Mouse (Mus musculus): ENCODE measurements around the gene Gm11111. TPM values are rescaled to one million over a fixed set of nuclear protein-coding genes. Genes with fewer than 3 reads are reported as not detected.
"Not testable (repeated sequence)": the region's sequence is repeated elsewhere in the genome, so short reads cannot be mapped to it uniquely, and the experiment has no call there.

Gene Gm11111
- polyA plus RNA-seq, 1 experiment from 2014 or later = not detected

- Histone ChIP-seq H3K36me3 (ENCODE audit: control insufficient read depth, insufficient read depth, low read length) (no peaks in the 10 kb centered on the region), H3K4me2 (replicated peaks; ENCODE audit: low read depth, low read length) (no peak overlapping the region), H3K27me3 (ENCODE audit: control insufficient read depth, insufficient read depth, low read length) (no peaks in the 10 kb centered on the region), H3K4me3 (ENCODE audit: low read length) (no peak overlapping the region), H3K9me3 (ENCODE audit: control insufficient read depth, low read length) (no peaks in the 10 kb centered on the region), H3K27ac (ENCODE audit: low read depth, low read length) (no peak overlapping the region), H3K4me1 (ENCODE audit: control insufficient read depth, insufficient read depth, low read length) (no peaks in the 10 kb centered on the region), H3K9ac (ENCODE audit: low read depth, low read length) (no peak overlapping the region)
- 58% methylated on average over 12 of the region's 12 CpGs for WGBS
- ATAC-seq (ENCODE audit: low FRiP score, low TSS enrichment) = no peak; the same call in 1 of the 2 replicates
These were observed 22.4 kb downstream of the Gm11111 start for GRCm38 (mm10) chr5:98574711-98575470.

GRCm38 (mm10) chr5:98575471-98575834, 23.0 kb downstream of the Gm11111 start:
- no peaks in the 10 kb centered on the region for H3K36me3 ChIP-seq (ENCODE audit: control insufficient read depth, insufficient read depth, low read length)
- no peak overlapping the region for H3K27ac ChIP-seq (ENCODE audit: low read depth, low read length)
- no peaks in the 10 kb centered on the region for H3K27me3 ChIP-seq (ENCODE audit: control insufficient read depth, insufficient read depth, low read length)
- no peak overlapping the region for H3K9ac ChIP-seq (ENCODE audit: low read depth, low read length)
- no peak for ATAC-seq (ENCODE audit: low FRiP score, low TSS enrichment)
- 84% methylated on average over 4 of the region's 4 CpGs for WGBS
- no peaks in the 10 kb centered on the region for H3K4me1 ChIP-seq (ENCODE audit: control insufficient read depth, insufficient read depth, low read length)
- H3K4me3 ChIP-seq (ENCODE audit: low read length) = no peak overlapping the region
- H3K9me3 ChIP-seq (ENCODE audit: control insufficient read depth, low read length) = no peaks in the 10 kb centered on the region
- H3K4me2 ChIP-seq (replicated peaks; ENCODE audit: low read depth, low read length) = no peak overlapping the region

- ATAC-seq (ENCODE audit: low FRiP score, low TSS enrichment) = not testable (repeated sequence)
These were observed 24.0 kb downstream of the Gm11111 start for GRCm38 (mm10) chr5:98576538-98576937.

DNA sequence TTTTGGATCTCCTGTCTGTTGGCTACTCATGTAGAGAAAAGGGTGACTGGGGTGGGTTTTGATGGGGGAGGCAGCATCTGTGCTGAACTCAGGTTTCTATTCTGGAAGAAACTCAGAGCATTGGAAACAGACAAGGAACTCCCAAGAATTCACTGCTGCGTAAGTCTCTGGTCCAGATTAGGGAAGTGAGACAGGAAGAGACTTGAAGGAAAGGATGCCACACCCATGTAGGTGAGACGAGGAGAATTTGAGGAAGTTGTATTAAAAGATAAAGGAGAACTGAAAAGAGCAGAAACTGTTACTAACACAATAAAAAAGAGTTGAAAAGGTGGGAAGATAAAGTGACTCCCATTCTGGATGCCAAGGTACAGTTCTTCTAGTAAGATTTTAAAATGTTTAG, 25.9 kb downstream of the Gm11111 start:
- no peak overlapping the region for H3K4me3 ChIP-seq (ENCODE audit: low read length)
- no peak overlapping the region for H3K27ac ChIP-seq (ENCODE audit: low read depth, low read length)
- no peaks in the 10 kb centered on the region for H3K4me1 ChIP-seq (ENCODE audit: control insufficient read depth, insufficient read depth, low read length)
- no peaks in the 10 kb centered on the region for H3K36me3 ChIP-seq (ENCODE audit: control insufficient read depth, insufficient read depth, low read length)
- WGBS = 68% methylated on average over 2 of the region's 2 CpGs
- ATAC-seq (ENCODE audit: low FRiP score, low TSS enrichment) = no peak
- no peak overlapping the region for H3K4me2 ChIP-seq (replicated peaks; ENCODE audit: low read depth, low read length)
- no peak overlapping the region for H3K9ac ChIP-seq (ENCODE audit: low read depth, low read length)
- H3K9me3 ChIP-seq (ENCODE audit: control insufficient read depth, low read length) = no peaks in the 10 kb centered on the region
- H3K27me3 ChIP-seq (ENCODE audit: control insufficient read depth, insufficient read depth, low read length) = no peaks in the 10 kb centered on the region

More at GRCm38 (mm10) chr5:98576538-98576937, 24.0 kb downstream of the Gm11111 start:
- WGBS = 79% methylated on average over 6 of the region's 6 CpGs
- H3K9ac ChIP-seq (ENCODE audit: low read depth, low read length); H3K4me3 ChIP-seq (ENCODE audit: low read length); H3K4me1 ChIP-seq (ENCODE audit: control insufficient read depth, insufficient read depth, low read length); H3K27ac ChIP-seq (ENCODE audit: low read depth, low read length); H3K27me3 ChIP-seq (ENCODE audit: control insufficient read depth, insufficient read depth, low read length); H3K4me2 ChIP-seq (replicated peaks; ENCODE audit: low read depth, low read length); H3K9me3 ChIP-seq (ENCODE audit: control insufficient read depth, low read length); H3K36me3 ChIP-seq (ENCODE audit: control insufficient read depth, insufficient read depth, low read length): not testable (repeated sequence)

DNA sequence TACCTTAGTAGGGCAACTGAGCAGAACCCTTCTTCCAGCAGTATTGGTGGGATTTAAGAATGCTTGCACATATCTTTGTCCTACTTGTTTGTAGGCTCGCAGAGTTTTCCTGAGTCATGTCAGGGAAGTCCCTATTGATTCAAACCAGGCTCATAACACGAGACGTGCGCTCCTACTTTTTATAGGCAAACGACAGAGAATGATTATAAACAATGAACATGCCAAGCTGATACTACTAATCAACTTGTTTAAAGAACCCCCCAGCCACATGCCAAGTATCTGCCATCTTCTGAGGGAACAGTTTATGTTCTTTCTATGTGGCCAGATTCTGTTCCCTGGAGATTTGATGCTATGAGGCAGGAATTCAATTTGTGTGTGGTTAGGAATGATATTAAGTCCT, 28.3 kb downstream of the Gm11111 start:
- H3K9me3 ChIP-seq (ENCODE audit: control insufficient read depth, low read length) = no peaks in the 10 kb centered on the region
- H3K9ac ChIP-seq (ENCODE audit: low read depth, low read length) = no peak overlapping the region
- WGBS = 75% methylated on average over 5 of the region's 5 CpGs
- H3K4me3 ChIP-seq (ENCODE audit: low read length) = no peak overlapping the region
- no peak overlapping the region for H3K4me2 ChIP-seq (replicated peaks; ENCODE audit: low read depth, low read length)
- H3K4me1 ChIP-seq (ENCODE audit: control insufficient read depth, insufficient read depth, low read length) = no peaks in the 10 kb centered on the region
- no peaks in the 10 kb centered on the region for H3K27me3 ChIP-seq (ENCODE audit: control insufficient read depth, insufficient read depth, low read length)
- no peak for ATAC-seq (ENCODE audit: low FRiP score, low TSS enrichment)
- no peak overlapping the region for H3K27ac ChIP-seq (ENCODE audit: low read depth, low read length)
- H3K36me3 ChIP-seq (ENCODE audit: control insufficient read depth, insufficient read depth, low read length) = no peaks in the 10 kb centered on the region

GRCm38 (mm10) chr5:98582051-98582450, 29.6 kb downstream of the Gm11111 start:
- no peaks in the 10 kb centered on the region for H3K36me3 ChIP-seq (ENCODE audit: control insufficient read depth, insufficient read depth, low read length)
- whole genome bisulfite sequencing = 71% methylated on average over 3 of the region's 3 CpGs
- H3K4me2 ChIP-seq (replicated peaks; ENCODE audit: low read depth, low read length) = no peak overlapping the region
- H3K9me3 ChIP-seq (ENCODE audit: control insufficient read depth, low read length) = no peaks in the 10 kb centered on the region
- no peak overlapping the region for H3K27ac ChIP-seq (ENCODE audit: low read depth, low read length)
- no peak for ATAC-seq (ENCODE audit: low FRiP score, low TSS enrichment)
- H3K4me1 ChIP-seq (ENCODE audit: control insufficient read depth, insufficient read depth, low read length) = no peaks in the 10 kb centered on the region
- no peaks in the 10 kb centered on the region for H3K27me3 ChIP-seq (ENCODE audit: control insufficient read depth, insufficient read depth, low read length)
- no peak overlapping the region for H3K4me3 ChIP-seq (ENCODE audit: low read length)
- no peak overlapping the region for H3K9ac ChIP-seq (ENCODE audit: low read depth, low read length)

GRCm38 (mm10) chr5:98585915-98586314, 33.4 kb downstream of the Gm11111 start:
- Histone ChIP-seq H3K27me3 (ENCODE audit: control insufficient read depth, insufficient read depth, low read length) (no peaks in the 10 kb centered on the region), H3K36me3 (ENCODE audit: control insufficient read depth, insufficient read depth, low read length) (no peaks in the 10 kb centered on the region), H3K27ac (ENCODE audit: low read depth, low read length) (no peak overlapping the region), H3K9me3 (ENCODE audit: control insufficient read depth, low read length) (no peaks in the 10 kb centered on the region), H3K4me1 (ENCODE audit: control insufficient read depth, insufficient read depth, low read length) (no peaks in the 10 kb centered on the region), H3K4me2 (replicated peaks; ENCODE audit: low read depth, low read length) (no peak overlapping the region), H3K9ac (ENCODE audit: low read depth, low read length) (no peak overlapping the region), H3K4me3 (ENCODE audit: low read length) (no peak overlapping the region)
- no peak for ATAC-seq (ENCODE audit: low FRiP score, low TSS enrichment)

Other genes starting within 250 kb of the Gm11111 start
- gene Cfap299, start 223.4 kb upstream of the Gm11111 start, polyA plus RNA-seq (2014; fragmentation: Nextera tagmentation; extraction: Ambion mirVana) = 0.43 and 0.63 TPM in 2 replicates

Data from kidney, embryonic 14.5 days (tissue).